Mouse (Mus musculus) yolk sac, embryonic 10.5 days (tissue): Measurements from ENCODE around the gene Chad.

Experiments used
- DNase-seq: peaks from one replicate; pipeline ENCODE4 v3.0.0-alpha.2; 2017; ENCODE audit warnings: low spot score

Chad gene

DNA sequence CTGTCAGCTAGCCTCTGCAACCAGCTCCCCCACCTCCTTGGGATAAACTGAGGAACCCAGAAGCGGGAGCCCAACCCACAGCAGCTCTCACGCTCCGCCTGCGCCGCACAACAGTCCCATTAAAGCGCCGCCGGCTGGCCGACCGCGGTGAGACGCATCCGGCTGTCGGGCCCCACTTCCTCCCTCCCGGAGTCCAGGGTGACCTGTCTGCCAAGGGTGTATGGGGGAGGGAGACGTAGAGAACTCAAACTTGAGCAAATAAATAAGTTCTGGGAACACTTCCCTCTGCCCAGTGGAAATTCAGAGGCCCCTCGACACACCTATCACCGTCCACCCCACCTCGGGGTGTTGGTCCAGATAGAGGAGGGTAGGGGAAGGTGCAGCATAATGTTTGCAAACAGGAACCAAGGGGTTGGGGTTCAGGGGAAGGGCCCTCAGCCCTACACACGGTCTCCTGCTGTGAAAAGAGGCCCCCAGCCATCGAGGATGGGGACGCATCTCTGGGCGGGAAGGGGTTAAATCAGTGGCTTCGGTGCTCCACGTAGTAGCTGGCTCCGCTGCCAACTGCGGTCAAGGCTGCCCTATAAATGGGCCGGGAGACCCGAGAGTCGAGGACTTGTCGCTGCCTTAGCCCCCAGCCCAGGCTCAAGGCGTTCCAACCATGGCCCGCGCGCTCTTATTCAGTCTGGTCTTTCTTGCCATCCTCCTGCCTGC is at the start of gene Chad:
Chad (plus strand) TSS at position 611 of the 714 bp plus-strand sequence.
- DNase-seq = no peak

- DNase-seq = peak; percentile 77
These were observed 43.5 kb upstream of the Chad start, which contains the start of gene Mycbpap for GRCm38 (mm10) chr11:94521219-94521843. TSS of gene Mycbpap (minus strand) at chr11:94521742.

DNA sequence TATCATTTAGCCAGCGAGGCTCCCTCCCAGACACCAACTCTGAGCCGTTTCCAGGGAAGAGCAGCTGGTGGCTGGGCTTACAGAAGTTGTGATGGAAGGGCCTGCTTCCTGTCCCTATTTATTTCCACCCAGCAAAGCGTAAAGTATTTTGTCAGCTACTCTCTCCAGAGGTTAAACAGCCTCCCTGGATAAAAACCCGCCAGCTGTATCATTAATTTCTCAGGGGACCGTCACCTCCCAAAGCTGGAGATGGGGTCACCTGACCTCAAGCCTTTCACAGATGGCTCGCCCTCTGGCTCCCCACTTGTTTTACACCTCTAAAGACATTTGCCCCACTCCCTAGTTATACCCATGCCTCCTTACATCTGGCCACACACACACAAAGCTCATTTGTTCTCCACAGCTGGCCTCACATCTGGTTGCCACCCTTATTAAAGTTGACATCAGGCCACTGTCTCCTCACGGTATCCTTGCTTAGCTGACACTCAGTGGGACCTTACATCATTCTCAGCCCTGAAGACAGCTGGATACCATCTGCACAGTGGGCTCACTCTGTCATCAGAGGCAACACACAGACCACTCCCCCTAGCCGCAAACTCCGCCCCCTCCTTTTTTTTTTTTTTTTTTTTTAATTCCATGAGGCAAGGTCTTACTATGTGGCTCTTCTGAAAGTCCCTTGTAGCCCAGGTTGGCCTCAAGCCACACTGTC is 38.5 kb upstream of the Chad start:
- no peak for DNase-seq

GRCm38 (mm10) chr11:94528879-94529278 is 36.0 kb upstream of the Chad start:
- DNase-seq = no peak

- no peak for DNase-seq
These were observed 31.7 kb upstream of the Chad start for GRCm38 (mm10) chr11:94533171-94533570.

GRCm38 (mm10) chr11:94538733-94539292 is 26.0 kb upstream of the Chad start:
- DNase-seq = no peak

DNA sequence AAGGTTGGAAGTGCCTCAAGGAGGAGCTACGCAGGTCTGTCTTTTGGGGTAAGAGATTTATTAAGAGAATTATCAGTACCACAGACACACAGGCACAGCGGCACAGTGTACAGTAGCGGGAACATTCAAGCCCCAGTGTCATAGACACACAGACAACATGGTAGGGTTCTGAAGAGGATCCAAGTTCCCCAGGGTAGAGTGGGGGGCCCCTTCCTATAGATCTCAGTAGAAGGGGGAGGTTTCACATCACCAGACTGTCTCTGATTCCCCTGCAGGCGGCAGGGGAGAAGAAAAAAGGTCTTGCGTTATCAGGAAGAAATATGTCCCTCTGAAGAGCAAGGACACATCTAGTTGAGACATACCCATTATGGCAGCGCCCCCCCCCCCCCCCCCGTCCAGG is 25.1 kb upstream of the Chad start:
- DNase-seq = no peak

DNA sequence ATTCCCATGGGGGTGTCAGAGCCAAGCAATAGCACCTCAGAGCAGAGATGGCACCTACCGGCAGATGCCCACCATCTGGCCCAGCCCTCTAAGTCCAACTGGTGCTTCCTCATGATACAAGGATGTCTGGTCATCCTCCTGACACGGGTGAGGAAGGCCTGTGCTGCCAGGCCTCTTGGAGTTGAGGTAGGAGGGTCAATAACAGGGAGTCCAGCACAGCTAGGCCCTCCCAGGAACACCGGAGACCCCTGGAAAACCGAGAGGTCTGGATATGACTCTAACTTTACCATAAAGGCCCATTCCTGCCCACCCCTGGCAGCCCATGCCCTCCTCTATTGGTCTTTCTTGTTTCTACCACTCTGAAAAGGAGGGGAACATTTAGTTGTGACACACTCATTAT is 22.4 kb upstream of the Chad start:
- no peak for DNase-seq

DNA sequence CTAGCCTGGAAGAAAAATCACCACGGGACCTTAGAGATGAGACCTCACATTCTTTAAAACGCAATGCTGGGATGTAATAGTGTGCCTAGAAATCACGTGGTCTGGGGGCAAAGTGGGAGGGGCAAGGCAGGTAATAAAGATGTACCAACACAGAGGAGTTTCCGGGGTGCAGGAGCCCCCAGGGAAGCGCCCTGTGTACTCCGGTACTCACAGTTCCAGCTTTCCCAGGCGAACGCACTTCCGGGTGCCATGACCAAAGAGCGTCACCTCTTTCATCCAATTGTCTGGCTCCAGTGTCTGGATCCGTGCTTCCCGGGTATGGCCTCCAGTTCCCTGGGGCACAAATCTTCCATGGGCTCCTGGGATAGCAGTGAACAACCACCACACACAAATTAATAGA is 21.5 kb upstream of the Chad start:
- no peak for DNase-seq

DNA sequence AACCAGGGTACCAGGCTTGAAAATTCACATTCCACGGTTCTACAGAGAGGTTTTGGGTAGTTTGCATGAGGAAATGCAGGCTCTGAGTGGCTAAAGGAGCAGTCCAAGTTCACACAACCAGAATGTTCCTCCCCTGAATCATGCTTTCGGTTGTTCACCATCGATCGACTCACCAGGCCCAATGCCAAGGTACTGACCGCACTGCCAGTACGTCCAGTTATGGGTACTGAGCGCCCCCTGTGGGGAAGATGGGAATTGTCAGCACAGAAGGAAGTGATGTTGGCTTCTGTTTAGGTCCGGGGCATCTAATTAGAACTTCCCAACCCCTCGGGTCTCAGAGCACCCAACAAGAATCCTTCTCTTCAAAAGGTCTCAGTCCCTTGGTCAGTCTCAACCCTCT is 20.9 kb upstream of the Chad start:
- DNase-seq = no peak

DNA sequence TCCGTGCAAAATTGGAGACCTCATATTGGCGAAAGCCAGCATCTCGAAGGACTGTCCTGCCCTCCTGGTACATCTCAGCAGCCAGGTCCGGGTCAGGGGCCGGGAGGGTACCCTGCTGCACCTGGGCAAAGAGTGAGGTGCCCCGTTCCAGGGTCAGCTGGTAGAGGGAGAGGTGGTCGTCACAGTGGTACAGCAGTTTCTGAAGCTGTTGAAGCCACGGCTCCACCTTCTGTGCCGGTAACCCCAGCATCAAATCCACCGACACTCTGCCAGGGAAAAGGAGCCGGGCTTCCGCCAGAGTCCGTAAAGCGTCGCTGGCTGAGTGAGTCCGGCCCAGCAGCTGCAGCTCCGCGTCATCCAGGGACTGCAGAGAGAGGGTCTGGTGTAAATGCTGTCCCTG is 20.4 kb upstream of the Chad start:
- no peak for DNase-seq

- DNase-seq = no peak
These were observed 18.5 kb upstream of the Chad start for GRCm38 (mm10) chr11:94546381-94546780.

DNA sequence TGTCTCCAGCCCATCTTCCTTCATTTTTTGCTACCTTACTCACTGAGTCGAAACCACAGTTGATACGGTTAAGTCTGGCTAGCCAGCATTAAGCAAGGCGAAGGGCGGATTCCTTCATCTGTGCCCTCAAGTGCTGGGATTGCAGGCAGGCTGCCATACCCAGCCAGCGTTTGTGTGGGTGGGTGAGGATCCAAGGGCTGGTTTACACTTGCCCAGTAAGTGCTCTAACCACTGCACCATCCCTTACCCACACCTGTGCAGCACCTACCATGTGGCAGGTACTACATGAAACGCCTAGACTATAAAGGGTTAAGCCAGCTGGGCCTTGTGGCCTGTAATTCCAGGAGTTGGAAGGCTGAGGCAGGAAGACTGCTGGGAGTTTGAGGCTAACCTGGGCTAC is 17.6 kb upstream of the Chad start:
- no peak for DNase-seq

DNA sequence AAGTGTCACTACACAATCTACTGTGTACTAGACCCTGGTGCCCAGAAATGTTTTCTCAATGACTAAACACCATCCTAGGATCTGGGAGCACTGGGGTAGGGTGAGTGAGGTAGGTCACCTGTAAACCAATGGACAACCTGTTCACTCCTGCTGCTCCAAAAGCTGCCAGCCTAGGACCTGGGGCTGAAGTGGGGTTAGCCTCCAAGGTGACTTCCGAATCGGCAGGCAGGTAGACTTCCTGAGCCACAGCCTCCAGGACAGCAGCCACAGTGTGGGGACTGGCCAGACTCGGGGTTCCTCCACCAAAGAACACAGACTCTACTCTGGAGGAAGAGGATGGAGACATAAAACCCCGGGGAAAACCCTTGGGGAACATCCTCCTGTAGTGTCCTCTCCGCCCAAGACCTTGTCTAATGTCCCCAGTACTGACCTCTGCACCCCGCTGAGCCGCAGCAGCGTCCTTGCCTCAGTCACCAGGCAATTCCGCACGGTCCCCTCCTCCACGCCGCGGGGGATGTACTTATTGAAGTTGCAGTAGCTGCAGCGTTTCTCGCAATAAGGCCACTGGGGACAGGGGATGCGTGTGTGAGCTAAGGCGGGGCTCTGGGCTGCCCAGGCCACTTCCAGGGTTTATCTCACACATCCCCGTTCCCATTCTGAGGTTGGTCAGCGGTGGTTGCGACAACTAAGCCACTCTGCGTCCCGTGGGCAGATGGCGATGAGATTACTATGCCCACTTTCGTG is 16.6 kb upstream of the Chad start:
- no peak for DNase-seq

- peak; percentile 86 for DNase-seq
These were observed 15.8 kb upstream of the Chad start, which contains the start of gene Rsad1 for GRCm38 (mm10) chr11:94548888-94549690. TSS of gene Rsad1 (minus strand) at chr11:94549255.

GRCm38 (mm10) chr11:94549691-94550441 is 15.0 kb upstream of the Chad start:
- DNase-seq = no peak

DNA sequence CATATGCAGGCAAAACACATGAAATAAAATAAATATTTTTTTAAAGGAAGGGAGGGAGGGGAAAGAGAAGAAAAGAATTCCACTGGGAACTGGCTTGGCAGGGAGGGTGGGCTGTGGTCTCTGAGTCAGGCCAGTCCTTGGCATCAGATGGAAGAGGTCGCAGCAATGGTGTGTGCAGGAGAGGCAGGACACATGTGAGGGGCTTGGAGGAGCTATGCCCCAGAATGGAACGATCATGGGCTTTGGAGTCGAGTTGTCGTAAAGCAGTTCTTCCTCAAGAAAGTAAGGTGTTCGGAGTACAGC is 14.5 kb upstream of the Chad start:
- DNase-seq = no peak

DNA sequence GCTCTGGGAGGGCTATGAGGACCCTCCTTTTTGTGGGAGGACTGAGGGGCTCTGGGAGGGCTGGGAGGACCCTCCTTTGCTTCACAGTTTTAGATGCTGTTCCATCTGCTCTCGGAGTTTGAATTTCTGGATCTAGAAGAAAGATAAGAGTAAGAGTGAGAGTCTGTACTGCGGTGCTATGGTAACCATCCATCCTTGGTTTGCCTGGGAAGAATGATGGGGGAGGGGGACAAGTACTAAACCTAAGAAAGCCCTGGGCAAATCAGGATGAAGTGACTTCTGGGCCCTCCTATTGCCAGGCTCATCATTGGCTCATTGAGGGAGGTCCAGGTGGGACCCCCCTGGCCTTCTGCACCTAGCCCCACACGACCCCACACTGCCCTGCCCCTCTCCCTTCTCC is 6.6 kb upstream of the Chad start:
- no peak for DNase-seq

DNA sequence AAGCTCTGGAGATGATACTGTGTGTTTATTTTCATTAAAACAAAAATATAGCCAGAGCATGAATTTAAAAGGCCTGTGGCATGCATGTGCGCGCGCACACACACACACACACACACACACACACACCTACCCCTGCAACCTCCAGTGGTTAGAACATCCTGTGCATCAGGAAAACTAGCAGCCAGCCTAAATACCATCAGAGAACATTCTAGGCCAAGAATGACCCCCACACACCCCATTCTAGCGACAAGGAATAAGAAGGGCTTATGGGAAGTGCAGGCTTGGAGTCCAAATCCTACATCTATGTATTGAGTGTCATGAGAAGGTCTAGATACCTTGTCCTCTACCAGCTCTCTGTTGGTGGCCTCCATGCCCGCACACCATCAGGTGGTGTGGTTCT is 1.5 kb upstream of the Chad start:
- DNase-seq = no peak

GRCm38 (mm10) chr11:94563821-94564220 is 1.0 kb upstream of the Chad start:
- DNase-seq = no peak

GRCm38 (mm10) chr11:94565151-94565479 is 268 bp downstream of the Chad start:
- DNase-seq = no peak
